Mouse (Mus musculus): Measurements from ENCODE around the gene Rpusd3. TPM values are rescaled to one million over a fixed set of nuclear protein-coding genes. Genes with fewer than 3 reads are reported as not detected.
A peak's percentile ranks its signal among the peaks of the same experiment; 100 is the strongest.

Rpusd3 gene
- polyA plus RNA-seq (2016; fragmentation: Nextera tagmentation; extraction: Ambion mirVana): 34.9 and 36.3 TPM in 2 replicates

DNA sequence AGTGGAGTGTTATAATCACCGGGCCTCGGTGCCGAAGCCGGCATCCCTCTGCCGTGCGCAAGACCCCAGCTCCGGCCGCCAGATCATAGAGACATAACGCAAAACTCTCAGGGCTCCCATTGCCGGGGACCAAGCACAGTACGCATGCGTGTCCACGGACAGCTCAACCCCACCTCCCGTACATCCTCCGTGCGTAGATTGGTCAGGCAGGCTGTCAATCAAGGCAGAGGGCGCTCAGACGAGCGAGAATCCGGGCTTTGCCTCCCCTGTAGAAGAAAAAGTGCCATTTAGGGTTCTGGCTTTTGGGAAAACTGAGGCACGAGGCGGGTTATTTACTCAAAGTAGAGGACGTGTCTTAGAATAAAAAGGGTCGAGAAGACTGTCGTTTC, at the start of gene Rpusd3:
Gene Rpusd3 (minus strand): TSS at position 142 of the 389 bp plus-strand sequence.
- Histone ChIP-seq H3K4me1 (replicated peaks) (peaks cover 25% of the 10 kb centered on the region), H3K27me3 (ENCODE audit: insufficient read depth, poor library complexity, severe bottlenecking) (no peaks in the 10 kb centered on the region), H3K4me3 (peak within 1 kb of the TSS; percentile 71), H3K9me3 (no peaks in the 10 kb centered on the region), H3K36me3 (peaks cover 30% of the 10 kb centered on the region), H3K27ac (peak within 1 kb of the TSS; percentile 88)
- DNase-seq (ENCODE audit: low spot score): peak; percentile 96
- under 1% methylated on average over 25 of the region's 25 CpGs for WGBS

DNA sequence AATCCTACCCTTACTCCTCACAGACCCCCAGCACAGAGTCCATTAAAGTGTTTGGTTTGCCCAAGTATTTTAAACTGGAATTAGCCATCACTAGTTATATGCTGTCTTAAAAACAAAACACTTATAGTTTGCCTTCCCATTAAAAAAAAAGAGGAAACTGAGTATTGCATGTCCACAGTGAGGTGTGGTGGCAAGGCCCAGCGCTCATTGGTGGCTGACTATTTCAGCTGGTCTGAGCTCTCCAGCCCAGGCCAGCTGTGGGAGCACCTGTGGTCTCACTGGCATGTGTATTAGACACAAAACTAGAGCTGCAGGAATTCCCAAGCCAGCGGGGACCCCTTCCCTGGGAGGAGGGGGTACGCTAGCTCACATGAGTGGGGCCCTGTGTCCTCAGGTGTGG, 49.4 kb upstream of the Rpusd3 start:
- no peaks in the 10 kb centered on the region for H3K9me3 ChIP-seq
- H3K36me3 ChIP-seq: no peaks in the 10 kb centered on the region
- H3K4me1 ChIP-seq (replicated peaks): peaks cover 47% of the 10 kb centered on the region
- H3K27ac ChIP-seq: no peak overlapping the region
- peak overlapping the region; percentile 48 for H3K4me3 ChIP-seq
- H3K27me3 ChIP-seq (ENCODE audit: insufficient read depth, poor library complexity, severe bottlenecking): peaks cover 55% of the 10 kb centered on the region
- 61% methylated on average over 3 of the region's 3 CpGs for WGBS
- DNase-seq (ENCODE audit: low spot score): no peak

DNA sequence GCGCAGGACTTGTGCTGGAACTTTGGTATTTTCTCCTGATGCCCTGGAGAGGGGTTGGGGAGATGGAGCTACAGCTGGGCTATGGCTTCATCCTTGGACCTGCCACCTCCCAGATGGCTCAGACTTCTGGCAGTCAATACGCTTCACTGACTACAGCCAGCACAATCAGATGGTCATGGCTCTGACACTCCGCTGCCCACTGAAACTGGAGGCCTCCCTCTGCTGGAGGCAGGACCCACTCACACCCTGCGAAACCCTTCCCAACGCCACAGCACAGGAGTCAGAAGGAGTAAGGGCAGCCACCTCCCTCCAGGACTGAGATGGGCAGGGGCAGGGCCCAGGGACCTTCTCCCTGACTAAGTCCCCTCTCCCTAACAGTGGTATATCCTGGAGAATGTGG, 46.5 kb upstream of the Rpusd3 start:
- peak; percentile 37 for DNase-seq (ENCODE audit: low spot score)
- Histone ChIP-seq H3K9me3 (no peaks in the 10 kb centered on the region), H3K27me3 (ENCODE audit: insufficient read depth, poor library complexity, severe bottlenecking) (peaks cover 33% of the 10 kb centered on the region), H3K4me3 (no peak overlapping the region), H3K27ac (no peak overlapping the region), H3K36me3 (no peaks in the 10 kb centered on the region), H3K4me1 (replicated peaks) (peaks cover 26% of the 10 kb centered on the region)
- WGBS: 56% methylated on average over 5 of the region's 5 CpGs

DNA sequence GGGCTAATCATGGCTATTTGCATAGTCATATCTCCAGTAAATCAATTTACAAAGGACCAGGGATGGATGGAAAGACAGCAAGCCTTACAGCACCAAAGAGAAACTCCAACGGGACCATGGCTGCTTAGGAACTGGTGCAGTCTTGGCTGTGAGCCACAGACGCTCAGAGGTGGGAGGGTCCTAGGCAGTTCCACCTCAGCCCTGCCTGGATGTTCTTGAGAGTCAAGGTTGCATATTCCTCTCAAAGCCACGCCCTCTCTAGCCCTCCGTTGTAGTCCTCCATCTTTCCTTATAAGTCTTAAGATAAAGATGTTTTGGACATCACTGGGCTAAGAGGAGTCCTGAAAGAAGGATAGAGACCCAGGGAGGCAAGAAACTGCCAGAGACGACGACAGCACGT, 44.9 kb upstream of the Rpusd3 start:
- 72% methylated on average over 7 of the region's 7 CpGs for WGBS
- no peak for DNase-seq (ENCODE audit: low spot score)

DNA sequence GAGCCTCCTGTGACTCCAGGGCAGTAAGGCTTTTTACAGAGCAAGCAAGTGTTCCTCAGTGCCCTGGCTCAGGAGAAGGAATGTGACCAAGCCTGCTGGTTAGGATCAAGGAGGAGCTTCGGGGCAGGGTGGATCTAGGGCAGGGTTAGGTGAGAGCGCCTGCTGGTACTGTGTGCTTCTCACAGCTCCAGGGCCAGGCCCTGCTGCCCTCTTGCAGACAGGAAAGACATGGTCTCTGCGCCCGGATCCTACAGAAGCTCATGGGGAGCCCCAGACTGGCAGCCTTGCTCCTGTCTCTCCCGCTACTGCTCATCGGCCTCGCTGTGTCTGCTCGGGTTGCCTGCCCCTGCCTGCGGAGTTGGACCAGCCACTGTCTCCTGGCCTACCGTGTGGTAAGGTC, 39.5 kb upstream of the Rpusd3 start:
- 66% methylated on average over 10 of the region's 10 CpGs for WGBS
- no peaks in the 10 kb centered on the region for H3K36me3 ChIP-seq

More for the DNA sequence above, 44.9 kb upstream of the Rpusd3 start:
- Histone ChIP-seq H3K4me1 (replicated peaks) (peaks cover 13% of the 10 kb centered on the region), H3K27me3 (ENCODE audit: insufficient read depth, poor library complexity, severe bottlenecking) (peaks cover 17% of the 10 kb centered on the region), H3K4me3 (no peak overlapping the region), H3K36me3 (no peaks in the 10 kb centered on the region), H3K27ac (no peak overlapping the region), H3K9me3 (no peaks in the 10 kb centered on the region)

DNA sequence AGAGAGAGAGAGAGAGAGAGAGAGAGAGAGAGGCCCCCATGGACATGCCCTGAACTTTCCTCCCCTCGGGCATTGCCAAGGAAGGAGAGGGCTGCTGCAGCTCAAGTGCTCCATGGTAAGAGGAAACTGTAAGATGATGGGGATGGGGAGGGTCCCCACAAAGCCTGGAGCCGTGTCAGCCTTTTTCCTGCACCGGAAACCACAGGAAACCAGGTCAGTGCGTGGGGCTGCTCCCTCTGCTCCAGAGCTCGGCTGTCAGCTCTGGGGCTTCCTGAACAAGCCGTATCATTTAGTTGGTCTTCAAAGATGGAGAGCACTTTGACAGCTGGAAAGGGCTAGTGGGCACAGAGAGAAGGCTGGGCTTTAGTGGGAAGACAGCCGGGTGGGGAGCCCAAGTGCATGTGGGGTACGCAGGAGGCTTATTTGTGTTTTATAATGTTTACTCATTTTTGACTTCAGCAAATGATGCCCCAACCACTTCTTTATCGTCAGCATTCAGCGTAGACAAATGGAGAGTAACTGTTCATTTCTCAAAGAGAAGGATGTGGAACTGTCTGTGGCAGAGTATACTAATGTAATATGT, 38.9 kb upstream of the Rpusd3 start, which contains the start of gene Il17re:
Gene Il17re (plus strand): TSS at position 533 of the 583 bp plus-strand sequence.
- H3K4me3 ChIP-seq: no peak within 1 kb of the TSS
- H3K36me3 ChIP-seq: no peaks in the 10 kb centered on the region
- H3K27ac ChIP-seq: no peak within 1 kb of the TSS
- no peak for DNase-seq (ENCODE audit: low spot score)
- 76% methylated on average over 10 of the region's 10 CpGs for WGBS
- no peaks in the 10 kb centered on the region for H3K9me3 ChIP-seq
- peaks cover 3% of the 10 kb centered on the region; the same call in 1 of the 2 replicates for H3K4me1 ChIP-seq (replicated peaks)
- H3K27me3 ChIP-seq (ENCODE audit: insufficient read depth, poor library complexity, severe bottlenecking): no peaks in the 10 kb centered on the region

More for the DNA sequence above, 39.5 kb upstream of the Rpusd3 start:
- Histone ChIP-seq H3K27ac (no peak overlapping the region), H3K9me3 (no peaks in the 10 kb centered on the region), H3K4me3 (no peak overlapping the region), H3K4me1 (replicated peaks) (peaks cover 3% of the 10 kb centered on the region; the same call in 1 of the 2 replicates), H3K27me3 (ENCODE audit: insufficient read depth, poor library complexity, severe bottlenecking) (no peaks in the 10 kb centered on the region)
- DNase-seq (ENCODE audit: low spot score): no peak

DNA sequence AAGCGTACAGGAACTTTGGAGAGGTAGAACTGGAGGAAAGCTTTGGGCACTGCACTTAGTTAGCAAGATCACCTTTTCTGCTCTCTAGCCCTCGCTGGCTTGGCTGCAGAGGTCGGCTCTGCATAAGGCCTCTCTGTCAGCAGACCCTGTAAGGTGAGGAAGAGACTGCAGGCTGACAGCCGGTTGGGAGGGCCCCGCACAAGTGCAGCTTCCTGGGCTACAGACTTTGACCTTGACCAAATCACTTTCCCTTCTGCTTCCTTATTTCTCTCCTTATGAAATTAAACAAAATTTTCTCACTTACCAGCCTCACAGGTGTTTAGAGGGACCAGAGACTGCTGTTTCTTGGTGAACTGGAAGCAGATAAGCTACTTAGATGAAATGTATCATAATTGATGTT, 35.9 kb upstream of the Rpusd3 start:
- 64% methylated on average over 5 of the region's 5 CpGs for WGBS
- Histone ChIP-seq H3K9me3 (no peaks in the 10 kb centered on the region), H3K4me3 (no peak overlapping the region), H3K27ac (no peak overlapping the region), H3K36me3 (no peaks in the 10 kb centered on the region), H3K4me1 (replicated peaks) (peaks cover 3% of the 10 kb centered on the region; the same call in 1 of the 2 replicates), H3K27me3 (ENCODE audit: insufficient read depth, poor library complexity, severe bottlenecking) (no peaks in the 10 kb centered on the region)
- no peak for DNase-seq (ENCODE audit: low spot score)

DNA sequence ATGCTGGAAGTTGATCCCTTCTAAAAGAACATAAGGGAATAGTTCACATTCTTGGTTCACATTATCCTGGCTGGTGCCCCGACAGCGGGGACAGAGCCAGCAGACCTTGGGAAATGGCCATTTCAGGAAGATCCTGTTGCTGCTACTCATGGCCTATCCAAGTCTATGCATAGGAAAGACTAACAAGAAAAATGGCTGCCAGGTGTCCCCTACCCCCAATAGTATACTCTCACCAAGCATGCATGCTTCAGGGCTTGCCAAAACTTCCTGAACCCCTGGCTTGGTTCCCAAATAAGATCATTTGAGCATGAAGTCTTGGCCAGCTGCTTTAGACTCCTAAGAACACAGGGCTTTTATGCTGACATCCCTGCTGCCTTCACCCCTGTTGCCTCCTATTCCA, 32.7 kb upstream of the Rpusd3 start:
- Histone ChIP-seq H3K9me3 (no peaks in the 10 kb centered on the region), H3K27me3 (ENCODE audit: insufficient read depth, poor library complexity, severe bottlenecking) (no peaks in the 10 kb centered on the region), H3K4me1 (replicated peaks) (no peaks in the 10 kb centered on the region), H3K27ac (no peak overlapping the region), H3K36me3 (peaks cover 29% of the 10 kb centered on the region), H3K4me3 (no peak overlapping the region)
- no peak for DNase-seq (ENCODE audit: low spot score)
- WGBS: 93% methylated on average over 2 of the region's 2 CpGs

DNA sequence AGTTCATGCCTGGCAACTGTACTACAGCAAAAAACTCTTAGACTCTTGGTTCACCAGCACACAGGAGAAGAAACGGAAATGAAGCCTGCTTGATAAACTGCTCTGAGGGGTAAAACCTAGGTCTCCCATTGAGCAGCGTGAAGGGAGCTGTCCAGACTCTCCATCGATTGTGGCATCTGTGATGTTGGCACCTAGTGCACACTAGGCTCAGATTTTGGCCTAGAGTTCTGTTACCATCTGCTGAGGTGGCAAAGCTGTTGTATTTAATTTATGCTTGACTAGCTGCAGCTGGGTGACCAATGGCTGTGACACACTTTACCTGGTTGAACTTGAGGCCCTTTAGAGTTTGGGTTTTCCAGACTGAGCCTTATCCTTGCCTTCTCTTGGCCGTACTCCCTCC, 28.5 kb upstream of the Rpusd3 start:
- Histone ChIP-seq H3K36me3 (peaks cover 46% of the 10 kb centered on the region), H3K27me3 (ENCODE audit: insufficient read depth, poor library complexity, severe bottlenecking) (no peaks in the 10 kb centered on the region), H3K27ac (no peak overlapping the region), H3K4me3 (no peak overlapping the region), H3K4me1 (replicated peaks) (peaks cover 11% of the 10 kb centered on the region), H3K9me3 (no peaks in the 10 kb centered on the region)
- no peak for DNase-seq (ENCODE audit: low spot score)
- WGBS: 93% methylated on average over 4 of the region's 4 CpGs

DNA sequence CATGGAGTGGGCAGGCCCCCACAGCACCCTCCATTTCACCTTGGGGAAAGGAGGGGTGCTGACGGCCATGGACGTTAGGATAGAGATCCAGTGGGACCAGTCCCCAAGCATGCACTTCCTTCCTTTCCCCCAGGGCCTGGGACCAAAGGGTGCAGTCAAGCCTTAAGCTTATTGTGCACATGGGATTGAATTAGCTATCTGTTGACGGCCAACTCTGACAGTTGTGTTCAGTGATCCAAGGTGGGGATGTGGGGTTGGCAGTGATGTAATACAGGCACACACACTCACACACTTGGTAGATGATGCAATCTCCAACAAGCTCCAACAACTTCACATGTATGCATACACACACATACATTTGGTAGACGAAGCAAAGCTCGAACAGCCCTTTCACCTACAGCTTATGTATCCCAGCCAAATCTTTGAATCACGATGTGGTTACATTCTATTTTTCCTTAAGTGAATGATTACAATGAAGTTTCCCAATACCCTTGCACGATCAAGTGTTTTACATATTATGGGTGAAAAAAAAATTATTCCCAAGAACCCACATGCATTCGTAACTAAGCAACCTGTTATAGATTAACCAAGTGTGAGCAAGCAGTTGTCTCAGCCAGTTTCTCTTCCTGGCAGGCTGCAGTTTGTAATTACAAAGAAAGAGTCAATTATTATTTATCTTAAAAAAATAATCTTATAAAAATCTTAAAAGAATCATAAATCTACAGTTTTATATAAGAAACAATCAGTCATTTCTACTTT, 25.2 kb upstream of the Rpusd3 start:
- 86% methylated on average over 8 of the region's 8 CpGs for WGBS
- Histone ChIP-seq H3K27ac (no peak overlapping the region), H3K27me3 (ENCODE audit: insufficient read depth, poor library complexity, severe bottlenecking) (no peaks in the 10 kb centered on the region), H3K9me3 (no peaks in the 10 kb centered on the region), H3K4me1 (replicated peaks) (peaks cover 16% of the 10 kb centered on the region), H3K4me3 (no peak overlapping the region), H3K36me3 (peaks cover 43% of the 10 kb centered on the region)
- DNase-seq (ENCODE audit: low spot score): no peak

DNA sequence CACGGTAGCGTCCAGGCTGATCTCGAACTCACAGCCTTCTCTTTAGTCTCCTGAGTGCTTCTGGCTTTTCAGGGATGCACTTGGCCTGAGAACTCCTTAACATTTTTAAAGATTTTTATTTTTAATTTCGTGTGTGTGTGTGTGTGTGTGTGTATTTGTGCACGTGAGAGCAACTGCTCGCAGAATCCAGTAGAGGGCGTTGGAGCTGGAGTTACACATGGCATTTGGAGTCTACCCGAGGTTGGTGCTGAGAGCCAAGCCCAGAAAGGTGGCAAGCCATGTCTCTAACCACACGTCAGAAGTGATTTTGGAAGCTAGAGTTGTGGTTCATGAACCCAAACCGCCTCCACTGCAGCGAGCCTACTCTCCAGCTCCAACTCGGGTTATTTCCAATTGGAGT, 24.0 kb upstream of the Rpusd3 start:
- peaks cover 16% of the 10 kb centered on the region for H3K4me1 ChIP-seq (replicated peaks)
- H3K36me3 ChIP-seq: peaks cover 30% of the 10 kb centered on the region
- no peaks in the 10 kb centered on the region for H3K27me3 ChIP-seq (ENCODE audit: insufficient read depth, poor library complexity, severe bottlenecking)
- peak overlapping the region; percentile 93 for H3K27ac ChIP-seq
- DNase-seq (ENCODE audit: low spot score): peak; percentile 12
- no peaks in the 10 kb centered on the region for H3K9me3 ChIP-seq
- 48% methylated on average over 12 of the region's 12 CpGs for WGBS
- H3K4me3 ChIP-seq: peak overlapping the region; percentile 97

DNA sequence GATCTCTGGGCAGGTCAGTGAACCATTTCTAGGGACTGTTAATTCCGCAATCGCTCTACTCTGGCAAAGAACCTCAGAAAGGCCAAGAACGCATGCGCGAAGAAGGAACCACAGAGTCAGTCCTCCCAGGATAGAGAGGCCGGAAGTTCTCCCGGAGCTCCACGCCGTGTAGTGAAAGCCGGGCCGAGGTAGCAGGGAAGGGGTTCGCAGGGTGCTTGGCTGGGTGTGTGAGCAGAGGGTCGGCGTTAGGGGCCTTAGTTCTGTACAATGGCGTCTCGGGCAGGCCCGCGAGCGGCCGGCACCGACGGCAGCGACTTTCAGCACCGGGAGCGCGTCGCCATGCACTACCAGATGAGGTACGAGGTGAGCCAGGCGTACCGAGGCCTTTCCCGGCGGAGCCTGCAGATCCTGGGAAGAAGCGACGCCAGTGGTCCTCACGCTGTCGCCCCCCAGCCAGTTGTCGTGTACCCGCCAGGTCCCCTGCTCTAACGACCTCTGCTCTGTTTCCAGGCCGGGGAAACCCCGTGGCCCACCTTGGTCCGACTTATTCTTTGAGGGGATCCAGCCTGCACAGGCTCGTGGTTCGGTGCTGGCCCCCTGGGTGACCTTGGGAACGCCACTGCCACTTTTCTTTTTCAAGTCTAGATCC, 23.4 kb upstream of the Rpusd3 start, which contains the start of gene Jagn1:
Gene Jagn1 (plus strand): TSS at position 128 of the 649 bp plus-strand sequence.
- H3K4me1 ChIP-seq (replicated peaks): peaks cover 16% of the 10 kb centered on the region
- peaks cover 25% of the 10 kb centered on the region for H3K36me3 ChIP-seq
- WGBS: 1% methylated on average over 45 of the region's 45 CpGs
- no peaks in the 10 kb centered on the region for H3K9me3 ChIP-seq
- H3K4me3 ChIP-seq: peak within 1 kb of the TSS; percentile 97
- H3K27me3 ChIP-seq (ENCODE audit: insufficient read depth, poor library complexity, severe bottlenecking): no peaks in the 10 kb centered on the region
- peak; percentile 95 for DNase-seq (ENCODE audit: low spot score)
- H3K27ac ChIP-seq: peak within 1 kb of the TSS; percentile 93

DNA sequence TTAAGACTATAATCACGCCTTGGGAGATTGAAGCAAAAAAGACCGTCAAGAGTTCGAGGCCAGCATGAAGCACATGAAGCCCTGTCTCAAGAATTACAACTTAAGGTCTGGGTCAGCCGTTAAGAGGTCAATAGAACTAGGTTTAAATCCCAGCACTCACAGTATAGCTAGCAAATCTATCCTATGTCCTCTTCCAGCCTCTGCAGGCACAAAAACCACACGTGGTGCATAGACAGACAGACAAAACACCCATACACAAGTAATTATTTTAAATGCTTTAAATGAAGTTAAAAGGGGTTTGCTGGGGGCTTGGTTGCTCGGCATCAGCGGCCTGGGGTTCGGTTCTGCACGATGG, 22.9 kb upstream of the Rpusd3 start:
- Histone ChIP-seq H3K9me3 (no peaks in the 10 kb centered on the region), H3K27ac (peak overlapping the region; percentile 93), H3K4me1 (replicated peaks) (peaks cover 16% of the 10 kb centered on the region), H3K27me3 (ENCODE audit: insufficient read depth, poor library complexity, severe bottlenecking) (no peaks in the 10 kb centered on the region), H3K4me3 (peak overlapping the region; percentile 97), H3K36me3 (peaks cover 20% of the 10 kb centered on the region)
- DNase-seq (ENCODE audit: low spot score): no peak
- 43% methylated on average over 9 of the region's 9 CpGs for WGBS

Data from hindbrain, embryonic 10.5 days (tissue).